In genomic region chr17:13659103-13659502, GRCm38 (mm10) we compare ENCODE assay signal across 9 mouse cellular contexts.
DNase-seq lines count a peak whose midpoint lies in the region; ATAC-seq lines count a peak whose summit lies in the region.
"Had no signal": no experiment of that assay in that cellular context is flagged by ENCODE, and none has a peak within 500 bp of the region (broad histone marks: within the 10 kb centered on the region; RNA-seq: fewer than 3 reads in every experiment).

No protein-coding gene starts in this region.

- H3K4me2 ChIP-seq in forebrain, embryonic 13.5 days, result no peak overlapping the region
- no peak overlapping the region for H3K4me2 ChIP-seq in stomach, embryonic 15.5 days

- peaks cover 42% of the 10 kb centered on the region for H3K4me1 ChIP-seq in forebrain, embryonic 13.5 days
- H3K4me1 ChIP-seq in megakaryocyte, embryonic 14.5 days, result peaks cover 42% of the 10 kb centered on the region
- H3K4me1 ChIP-seq in stomach, embryonic 15.5 days, result peaks cover 10% of the 10 kb centered on the region

- no peaks in the 10 kb centered on the region for H3K27me3 ChIP-seq in forebrain, embryonic 13.5 days
- H3K27me3 ChIP-seq in megakaryocyte, embryonic 14.5 days (replicated peaks), result peaks cover 16% of the 10 kb centered on the region
- H3K27me3 ChIP-seq in stomach, embryonic 15.5 days (replicated peaks), result no peaks in the 10 kb centered on the region
- H3K27me3 ChIP-seq: CH12.LX had no signal

- no peaks in the 10 kb centered on the region for H3K36me3 ChIP-seq in forebrain, embryonic 13.5 days (ENCODE audit: poor library complexity, severe bottlenecking)
- no peaks in the 10 kb centered on the region for H3K36me3 ChIP-seq in megakaryocyte, embryonic 14.5 days (replicated peaks; ENCODE audit: low read length)
- no peaks in the 10 kb centered on the region for H3K36me3 ChIP-seq in stomach, embryonic 15.5 days

- peak overlapping the region; percentile 87 for H3K27ac ChIP-seq in forebrain, embryonic 13.5 days
- peak overlapping the region; percentile 52 for H3K27ac ChIP-seq in stomach, embryonic 15.5 days

- peak; percentile 98 for DNase-seq in heart, adult 11 months
- no peak for DNase-seq in heart, adult 8-10 months (ENCODE audit: low spot score)
- DNase-seq in left cerebral cortex, postnatal 25 days (ENCODE audit: low spot score in 2 of 2), result no peak
- no peak for DNase-seq in left cerebral cortex, adult 8-10 months (ENCODE audit: low spot score in 2 of 2)

- no peak for ATAC-seq in forebrain, embryonic 13.5 days
- peak; percentile 69 for ATAC-seq in inflammation-experienced regulatory T-cells, adult 6 months
- peak; percentile 37; the same call in 1 of the 2 replicates for ATAC-seq in stomach, embryonic 15.5 days (ENCODE audit: insufficient read depth, low FRiP score, low read depth)

- H3K4me3 ChIP-seq in forebrain, embryonic 13.5 days, result no peak overlapping the region
- peak overlapping the region; percentile 84 for H3K4me3 ChIP-seq in megakaryocyte, embryonic 14.5 days (replicated peaks)
- no peak overlapping the region for H3K4me3 ChIP-seq in stomach, embryonic 15.5 days (replicated peaks)

- 7% methylated on average over 8 of the region's 8 CpGs for WGBS in forebrain, embryonic 13.5 days
- 38% methylated on average over 8 of the region's 8 CpGs for WGBS in stomach, embryonic 15.5 days

- intact Hi-C loops in left cerebral cortex, postnatal 25 days (cut with DNase I), result no loop called here

- no peaks in the 10 kb centered on the region for H3K9me3 ChIP-seq in forebrain, embryonic 13.5 days (replicated peaks)
- peaks cover 14% of the 10 kb centered on the region; the same call in 1 of the 2 replicates for H3K9me3 ChIP-seq in megakaryocyte, embryonic 14.5 days
- H3K9me3 ChIP-seq in stomach, embryonic 15.5 days, result no peaks in the 10 kb centered on the region

- no peak overlapping the region for H3K9ac ChIP-seq in forebrain, embryonic 13.5 days
- H3K9ac ChIP-seq in stomach, embryonic 15.5 days, result no peak overlapping the region
